Mouse (Mus musculus) spleen, adult 12 weeks (tissue): Measurements from ENCODE around the gene Oaz3.

ENCODE experiments used
- DNase-seq: peaks from one replicate; pipeline ENCODE4 v3.0.0; 2022; ENCODE audit warnings: low spot score

The Oaz3 gene

GRCm38 (mm10) chr3:94387391-94387790 lies 56.3 kb downstream of the Oaz3 start:
- no peak for DNase-seq

DNA sequence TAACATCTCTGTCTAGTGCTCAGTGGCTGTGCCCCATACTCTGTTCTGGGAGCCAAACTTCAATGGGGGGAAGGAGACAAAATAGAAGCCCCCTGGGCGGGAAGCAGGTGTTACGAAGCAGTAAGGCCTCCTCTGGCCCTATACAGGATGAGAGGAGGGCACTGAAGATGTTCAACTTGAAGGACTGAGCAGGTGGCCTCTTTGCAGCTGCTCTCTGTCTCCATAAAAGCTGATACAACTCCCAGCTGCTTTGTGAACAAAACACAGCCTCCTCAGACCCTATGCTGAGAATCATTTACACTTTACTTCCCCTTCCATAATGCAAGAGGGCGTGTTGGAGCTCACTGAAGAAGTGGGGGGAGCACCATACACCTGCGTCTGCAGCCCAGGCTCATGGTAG lies 57.0 kb downstream of the Oaz3 start:
- DNase-seq = no peak

GRCm38 (mm10) chr3:94383476-94383875 lies 60.2 kb downstream of the Oaz3 start:
- no peak for DNase-seq
